In the genomic region with DNA sequence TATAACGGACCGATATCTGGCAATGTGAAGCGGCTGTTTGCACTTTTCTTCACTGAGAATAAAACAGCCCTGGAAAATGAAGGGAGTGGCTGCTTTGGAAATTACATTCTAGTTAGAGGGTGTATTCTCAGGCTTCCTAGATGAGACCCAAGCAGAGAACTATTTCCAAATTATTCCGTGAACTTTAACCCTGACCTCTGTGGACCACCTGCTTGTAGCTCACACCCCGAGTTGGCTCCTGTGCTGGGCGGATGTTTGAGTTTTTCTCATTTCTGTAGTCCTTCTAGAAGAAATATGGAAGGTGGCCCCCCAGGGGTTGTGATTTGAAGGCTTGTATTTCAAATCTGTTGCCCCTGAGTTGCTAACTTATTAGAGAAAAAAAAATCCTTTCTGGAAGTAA, we compare ENCODE assay signal across 14 mouse cellular contexts. TPM values are rescaled to one million over a fixed set of nuclear protein-coding genes. Genes with fewer than 3 reads are reported as not detected.
DNase-seq lines count a peak whose midpoint lies in the region; ATAC-seq and TF ChIP-seq lines count a peak whose summit lies in the region.
"Had no signal": no experiment of that assay in that cellular context is flagged by ENCODE, and none has a peak within 500 bp of the region (broad histone marks: within the 10 kb centered on the region; RNA-seq: fewer than 3 reads in every experiment).

No protein-coding gene starts in this region.

- peak overlapping the region; percentile 68 for H3ac ChIP-seq in C2C12 (ENCODE audit: control insufficient read depth, insufficient read length, low read depth)

- no peak for DNase-seq in heart, postnatal 14 days
- DNase-seq in kidney, postnatal 14 days: no peak
- DNase-seq in limb, embryonic 14.5 days (ENCODE audit: low spot score): peak; percentile 25
- no peak for DNase-seq in T-cell, adult 2 months (ENCODE audit: low spot score)
- DNase-seq: cerebellum, adult 9-10 months; lung, adult 2 months; retina, postnatal 1 day; right cerebral cortex, postnatal 4 days; thymus, adult 18-20 months had no signal

- H3K9ac ChIP-seq in heart, embryonic 12.5 days: no peak overlapping the region
- no peak overlapping the region for H3K9ac ChIP-seq in kidney, embryonic 15.5 days
- no peak overlapping the region for H3K9ac ChIP-seq in limb, embryonic 14.5 days (ENCODE audit: low read depth, low read length, severe bottlenecking)
- H3K9ac ChIP-seq: midbrain, embryonic 13.5 days had no signal

- peaks cover 8% of the 10 kb centered on the region for H3K36me3 ChIP-seq in heart, embryonic 12.5 days
- H3K36me3 ChIP-seq in kidney, embryonic 15.5 days: 0 out of 2 replicates have a peak, but pooled peaks cover 4% of the 10 kb centered on the region
- H3K36me3 ChIP-seq in C2C12 (ENCODE audit: control insufficient read depth, insufficient read depth): peaks cover 73% of the 10 kb centered on the region
- peaks cover 25% of the 10 kb centered on the region for H3K36me3 ChIP-seq in limb, embryonic 14.5 days (ENCODE audit: control insufficient read depth, insufficient read depth, low read length)
- H3K36me3 ChIP-seq: midbrain, embryonic 13.5 days had no signal

- 46% methylated on average over 6 of the region's 6 CpGs for WGBS in heart, embryonic 12.5 days
- 63% methylated on average over 6 of the region's 6 CpGs for WGBS in kidney, embryonic 15.5 days
- 66% methylated on average over 6 of the region's 6 CpGs for WGBS in limb, embryonic 14.5 days

- no peak for TF ChIP-seq POLR2A in limb, embryonic 14.5 days (IDR thresholded peaks at IDR 0.05; ENCODE audit: borderline replicate concordance, extremely low read depth, insufficient read depth, insufficient read length)

- intact Hi-C loops in heart, postnatal 14 days (cut with DNase I): no loop called here

- TF ChIP-seq CTCF in C2C12 (IDR thresholded peaks at IDR 0.05; ENCODE audit: control insufficient read depth, insufficient read depth, insufficient read length): no peak

- H3K27ac ChIP-seq in heart, embryonic 12.5 days (ENCODE audit: poor library complexity, severe bottlenecking): peak overlapping the region; percentile 85
- H3K27ac ChIP-seq in kidney, embryonic 15.5 days: peak overlapping the region; percentile 63
- peak overlapping the region; percentile 53 for H3K27ac ChIP-seq in limb, embryonic 14.5 days (replicated peaks; ENCODE audit: low read depth, low read length)
- H3K27ac ChIP-seq: midbrain, embryonic 13.5 days had no signal

- peaks cover 35% of the 10 kb centered on the region for H3K79me3 ChIP-seq in C2C12 (ENCODE audit: low read depth)

- ATAC-seq in heart, embryonic 12.5 days (ENCODE audit: insufficient number of reproducible peaks, low FRiP score): no peak
- peak; percentile 67 for ATAC-seq in kidney, embryonic 15.5 days (replicated peaks; ENCODE audit: low FRiP score)
- ATAC-seq in limb, embryonic 14.5 days (ENCODE audit: low FRiP score, low read depth): no peak
- ATAC-seq: midbrain, embryonic 13.5 days had no signal

- no peaks in the 10 kb centered on the region for H3K27me3 ChIP-seq in heart, embryonic 12.5 days (replicated peaks)
- no peaks in the 10 kb centered on the region for H3K27me3 ChIP-seq in kidney, embryonic 15.5 days
- no peaks in the 10 kb centered on the region for H3K27me3 ChIP-seq in C2C12 (ENCODE audit: control insufficient read depth, insufficient read depth, insufficient read length)
- no peaks in the 10 kb centered on the region for H3K27me3 ChIP-seq in limb, embryonic 14.5 days (ENCODE audit: control insufficient read depth, insufficient read depth, low read length)
- H3K27me3 ChIP-seq: midbrain, embryonic 13.5 days had no signal

- H3K9me3 ChIP-seq in heart, embryonic 12.5 days (replicated peaks): no peaks in the 10 kb centered on the region
- no peaks in the 10 kb centered on the region for H3K9me3 ChIP-seq in kidney, embryonic 15.5 days (replicated peaks)
- H3K9me3 ChIP-seq in limb, embryonic 14.5 days (ENCODE audit: control insufficient read depth, low read length): no peaks in the 10 kb centered on the region
- H3K9me3 ChIP-seq: midbrain, embryonic 13.5 days had no signal

- peaks cover 65% of the 10 kb centered on the region for H3K79me2 ChIP-seq in C2C12 (ENCODE audit: control insufficient read depth, insufficient read depth)

- H3K4me1 ChIP-seq in heart, embryonic 12.5 days (replicated peaks): peaks cover 16% of the 10 kb centered on the region
- H3K4me1 ChIP-seq in kidney, embryonic 15.5 days: peaks cover 5% of the 10 kb centered on the region; the same call in 1 of the 2 replicates
- peaks cover 10% of the 10 kb centered on the region for H3K4me1 ChIP-seq in limb, embryonic 14.5 days (ENCODE audit: control insufficient read depth, insufficient read depth, low read length)

- H3K4me3 ChIP-seq in heart, embryonic 12.5 days: no peak overlapping the region
- no peak overlapping the region for H3K4me3 ChIP-seq in kidney, embryonic 15.5 days (replicated peaks)
- H3K4me3 ChIP-seq in C2C12 (ENCODE audit: insufficient read depth, poor library complexity, severe bottlenecking): peak overlapping the region; percentile 12
- no peak overlapping the region for H3K4me3 ChIP-seq in limb, embryonic 14.5 days (replicated peaks; ENCODE audit: low read length)
- H3K4me3 ChIP-seq: midbrain, embryonic 13.5 days had no signal

- H3K4me2 ChIP-seq in heart, embryonic 12.5 days: peak overlapping the region; percentile 14
- H3K4me2 ChIP-seq in kidney, embryonic 15.5 days: no peak overlapping the region
- H3K4me2 ChIP-seq in limb, embryonic 14.5 days (replicated peaks; ENCODE audit: low read depth, low read length, severe bottlenecking): no peak overlapping the region
- H3K4me2 ChIP-seq: liver, embryonic 11.5 days; midbrain, embryonic 13.5 days had no signal

TF ChIP-seq in C2C12, 6 proteins besides CTCF, POLR2A, EP300 and RAD21:
- TF ChIP-seq USF1 (IDR thresholded peaks at IDR 0.05; ENCODE audit: low read depth): no peak
- no peak for TF ChIP-seq MYOG (IDR thresholded peaks at IDR 0.05; ENCODE audit: control insufficient read depth, extremely low read depth, insufficient read length)
- TF ChIP-seq MAX (IDR thresholded peaks at IDR 0.05): no peak
- no peak for TF ChIP-seq MYOD1 (IDR thresholded peaks at IDR 0.05; ENCODE audit: control insufficient read depth, insufficient read length, low read depth)

RNA-seq across cellular contexts. Expression of a gene that starts 23.3 kb away (rescaled TPM):
- 7.0 and 7.8 TPM in 2 replicates for polyA plus RNA-seq in heart, embryonic 12.5 days (2016; fragmentation: Nextera tagmentation; extraction: Ambion mirVana)
- 10 to 100 TPM; 17.7 to 22.0 TPM for total RNA-seq in heart, postnatal 14 days (2021)
- 5.1 and 5.8 TPM in 2 replicates for polyA plus RNA-seq in kidney, embryonic 15.5 days (2015; fragmentation: Nextera tagmentation; extraction: Ambion mirVana)
- polyA plus RNA-seq in C2C12 (2012; fragmentation: generic; extraction: Trizol): 17.6 TPM
- 26.7 and 27.7 TPM in 2 replicates for polyA plus RNA-seq in limb, embryonic 14.5 days (2012; rRNA removed)
- polyA plus RNA-seq in limb, embryonic 14.5 days (2014; fragmentation: Nextera tagmentation; extraction: Ambion mirVana): 14.2 and 19.1 TPM in 2 replicates
